Mouse (Mus musculus): ENCODE data around the gene 4930564D02Rik.

The 4930564D02Rik gene

GRCm38 (mm10) chr3:105058627-105059513 lies 7.8 kb upstream of the 4930564D02Rik start:
- peak; percentile 89 to 90 for DNase-seq

GRCm38 (mm10) chr3:105059911-105060310 lies 6.7 kb upstream of the 4930564D02Rik start:
- no peak for DNase-seq

GRCm38 (mm10) chr3:105060992-105061391 lies 5.7 kb upstream of the 4930564D02Rik start:
- no peak for DNase-seq

GRCm38 (mm10) chr3:105061496-105061895 lies 5.1 kb upstream of the 4930564D02Rik start:
- no peak for DNase-seq

GRCm38 (mm10) chr3:105061991-105062390 lies 4.7 kb upstream of the 4930564D02Rik start:
- no peak for DNase-seq

- DNase-seq = no peak
Measured at GRCm38 (mm10) chr3:105062676-105063075, 4.0 kb upstream of the 4930564D02Rik start.

- no peak for DNase-seq
Measured at GRCm38 (mm10) chr3:105070553-105070952, 3.9 kb downstream of the 4930564D02Rik start.

GRCm38 (mm10) chr3:105071251-105071650 lies 4.6 kb downstream of the 4930564D02Rik start:
- DNase-seq = no peak

GRCm38 (mm10) chr3:105072536-105072935 lies 5.9 kb downstream of the 4930564D02Rik start:
- DNase-seq = no peak

- DNase-seq = no peak
Measured at GRCm38 (mm10) chr3:105075796-105076195, 9.2 kb downstream of the 4930564D02Rik start.

GRCm38 (mm10) chr3:105078231-105078826 lies 11.7 kb downstream of the 4930564D02Rik start:
- peak; percentile 74 to 85 for DNase-seq

GRCm38 (mm10) chr3:105087344-105087743 lies 20.7 kb downstream of the 4930564D02Rik start:
- DNase-seq = no peak

GRCm38 (mm10) chr3:105088638-105089037 lies 22.0 kb downstream of the 4930564D02Rik start:
- DNase-seq = no peak

- no peak for DNase-seq
Measured at GRCm38 (mm10) chr3:105090147-105090546, 23.5 kb downstream of the 4930564D02Rik start.

GRCm38 (mm10) chr3:105090981-105091380 lies 24.3 kb downstream of the 4930564D02Rik start:
- peak; percentile 38 to 61 for DNase-seq

GRCm38 (mm10) chr3:105092721-105093505 lies 26.3 kb downstream of the 4930564D02Rik start:
- no peak for DNase-seq

GRCm38 (mm10) chr3:105094448-105094847 lies 27.8 kb downstream of the 4930564D02Rik start:
- DNase-seq = peak in 1 of 2 experiments; percentile 53

GRCm38 (mm10) chr3:105095026-105095425 lies 28.4 kb downstream of the 4930564D02Rik start:
- DNase-seq = peak in 1 of 2 experiments; percentile 40

GRCm38 (mm10) chr3:105097581-105097980 lies 30.9 kb downstream of the 4930564D02Rik start:
- no peak for DNase-seq

GRCm38 (mm10) chr3:105099526-105100269 lies 33.1 kb downstream of the 4930564D02Rik start:
- DNase-seq = no peak

GRCm38 (mm10) chr3:105100270-105100589 lies 33.6 kb downstream of the 4930564D02Rik start:
- DNase-seq = no peak

GRCm38 (mm10) chr3:105105827-105106226 lies 39.2 kb downstream of the 4930564D02Rik start:
- DNase-seq = no peak

GRCm38 (mm10) chr3:105113859-105114258 lies 47.2 kb downstream of the 4930564D02Rik start:
- peak; percentile 75 to 81 for DNase-seq
